Mouse (Mus musculus) layer of hippocampus, postnatal 14 days (tissue): Measurements from ENCODE around the gene Synj1. TPM values are rescaled to one million over a fixed set of nuclear protein-coding genes. Genes with fewer than 3 reads are reported as not detected.

Source experiments
- DNase-seq, 2 experiments: peaks; one replicate each; pipeline ENCODE4 v3.0.0; 2021 to 2022; ENCODE audit warnings: low spot score in 2 of 2, mixed read lengths in 1 of 2
- microRNA-seq, 2 experiments: library from miRNA; unstranded; fragments of <30 nt; microRNA quantifications; one replicate each; pipeline ENCODE4 v1.2.0; 2021
- total RNA-seq, 2 experiments: library from RNA; stranded (reverse); gene quantifications; 2 replicates each; pipeline ENCODE4 v1.2.3; 2021

Synj1 gene
- total RNA-seq, 2 experiments from 2014 or later, result 358 to 373 TPM

DNA sequence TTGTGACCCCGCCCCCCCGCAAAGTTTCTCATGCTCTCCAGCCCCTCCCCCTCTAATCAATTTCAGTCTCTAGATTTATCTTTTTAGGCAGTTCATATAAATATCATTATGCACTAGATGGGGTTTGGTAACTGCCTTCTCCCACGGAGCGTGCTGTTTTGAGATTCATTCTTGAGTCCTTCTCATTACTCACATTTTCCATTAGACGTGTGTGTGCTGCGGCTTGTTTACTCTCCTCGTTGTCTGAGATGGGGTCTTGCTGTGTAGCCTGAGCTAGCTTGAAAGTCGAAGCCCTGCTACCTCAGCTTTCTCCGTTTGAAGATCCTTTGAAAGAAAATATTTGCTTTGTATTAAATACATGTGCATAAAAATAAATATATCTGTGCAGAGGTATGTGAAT, 117.3 kb downstream of the Synj1 start:
- no peak for DNase-seq

DNA sequence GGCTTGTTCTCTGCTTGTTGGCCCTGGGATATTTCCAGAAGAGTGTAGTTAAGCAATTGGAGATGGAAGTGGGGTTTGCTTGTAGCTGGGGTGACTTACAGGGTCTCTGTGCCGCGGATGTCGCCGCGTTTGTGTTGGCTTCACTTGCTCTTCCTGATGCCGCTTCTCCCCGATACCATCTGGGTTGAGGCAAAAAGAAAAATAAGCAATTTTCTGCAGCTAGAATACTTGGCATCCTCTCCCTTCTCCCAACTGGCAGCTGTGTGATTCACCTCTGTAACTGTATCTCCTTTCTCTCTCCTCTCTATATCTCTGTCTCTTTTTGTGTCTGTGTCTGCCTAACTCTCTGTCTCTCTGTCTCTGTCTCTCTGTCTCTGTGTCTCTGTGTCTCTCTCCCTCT, 118.1 kb downstream of the Synj1 start:
- peak in 1 of 2 experiments; percentile 26 for DNase-seq

GRCm38 (mm10) chr16:90892081-90892480, 119.0 kb downstream of the Synj1 start:
- DNase-seq, result peak in 1 of 2 experiments; percentile 30

GRCm38 (mm10) chr16:90891601-90892000, 119.5 kb downstream of the Synj1 start:
- no peak for DNase-seq

- DNase-seq, result no peak
Measured at GRCm38 (mm10) chr16:90890683-90891082, 120.4 kb downstream of the Synj1 start.

Small RNAs within 50 kb of the gene (microRNA-seq; reads per million reads assigned to microRNA genes)
- gene Gm22933, result 0 reads per million in 2 experiments

Other genes starting within 250 kb of the Synj1 start
- 10 to 100 TPM; 13.2 to 15.7 TPM for gene Urb1, start 200.9 kb downstream of the Synj1 start, total RNA-seq
- gene Eva1c, start 184.6 kb downstream of the Synj1 start, total RNA-seq, result 1 to 10 TPM in 1 of 2 experiments, under 1 TPM in 1; 0.74 to 1.5 TPM
- gene Cfap298, start 76.2 kb downstream of the Synj1 start, total RNA-seq, result 10 to 100 TPM; 39.9 to 44.5 TPM
- gene Paxbp1, start 33.2 kb upstream of the Synj1 start, total RNA-seq, result 10 to 100 TPM; 64.1 to 70.3 TPM
- 1 to 10 TPM; 1.8 to 2.0 TPM for gene 4932438H23Rik, start 83.8 kb upstream of the Synj1 start, total RNA-seq
- 10 to 100 TPM; 48.5 to 49.1 TPM for gene Olig2, start 214.1 kb upstream of the Synj1 start, total RNA-seq